Mouse (Mus musculus) liver, adult 2 months (tissue): Measurements from ENCODE around the gene Cped1. TPM values are rescaled to one million over a fixed set of nuclear protein-coding genes. Genes with fewer than 3 reads are reported as not detected.
A peak's percentile ranks its signal among the peaks of the same experiment; 100 is the strongest.

Source experiments
- DNase-seq: peaks from one replicate; pipeline ENCODE4 v3.0.0-alpha.2; 2011; ENCODE audit warnings: low read depth, low spot score; ENCODE audit errors: extremely low read depth
- H3K27ac ChIP-seq: fragments of 200-500 bp; replicated peaks from 2 replicates; pipeline ENCODE4 v1.5.1; 2012; ENCODE audit warnings: low read depth, mild to moderate bottlenecking, control low read depth, inconsistent platforms, low read length; ENCODE audit not compliant: insufficient read depth
- H3K27me3 ChIP-seq: fragments of 200-500 bp; 2 replicates; pipeline ENCODE4 v1.6.1; 2012; ENCODE audit warnings: mild to moderate bottlenecking, moderate library complexity, low read length, inconsistent platforms; ENCODE audit not compliant: control insufficient read depth, insufficient read depth
- H3K36me3 ChIP-seq: fragments of 200-500 bp; 2 replicates; pipeline ENCODE4 v1.6.1; 2012; ENCODE audit warnings: low read length, inconsistent platforms; ENCODE audit not compliant: control insufficient read depth, insufficient read depth
- H3K4me1 ChIP-seq: fragments of 200-500 bp; 2 replicates; pipeline ENCODE4 v1.6.1; 2011; ENCODE audit warnings: low read length; ENCODE audit not compliant: control insufficient read depth, insufficient read depth
- H3K4me3 ChIP-seq: fragments of 200-500 bp; 2 replicates; pipeline ENCODE4 v1.5.1; 2011; ENCODE audit warnings: low read depth, mild to moderate bottlenecking, control low read depth, low read length, moderate library complexity; ENCODE audit not compliant: insufficient read depth
- H3K79me2 ChIP-seq: fragments of 200-500 bp; 2 replicates; pipeline ENCODE4 v1.6.1; 2012; ENCODE audit warnings: inconsistent platforms, mild to moderate bottlenecking, low read length, moderate library complexity; ENCODE audit not compliant: control insufficient read depth, insufficient read depth
- H3K9ac ChIP-seq: fragments of 200-500 bp; 2 replicates; pipeline ENCODE4 v1.6.1; 2012; ENCODE audit warnings: low read depth, mild to moderate bottlenecking, control low read depth, inconsistent platforms, low read length
- CTCF ChIP-seq: fragments of 200-500 bp; IDR thresholded peaks from 2 replicates; pipeline ENCODE4 v1.5.1; 2011; ENCODE audit warnings: low read depth, low read length, control low read depth
- POLR2A ChIP-seq: fragments of 200-500 bp; IDR thresholded peaks from 2 replicates; pipeline ENCODE4 v1.6.1; 2011; ENCODE audit warnings: low read length, control low read depth; ENCODE audit not compliant: insufficient read depth; ENCODE audit errors: extremely low read depth
- WGBS: fragments of 180-500 bp; shearing (Covaris S2); methylation state at CpG from one replicate; pipeline ENCODE4 v1.1.7; 2018; 5-methylcytosine and 5-hydroxymethylcytosine counted together
- polyA plus RNA-seq: library from polyadenylated mRNA; depleted of rRNA; stranded (reverse); fragments of >200 nt; gene quantifications from 2 replicates; pipeline ENCODE4 v1.2.3, GENCODE M21; 2012
- total RNA-seq: library from RNA; depleted of rRNA; stranded (reverse); fragments of >200 nt; gene quantifications from 2 replicates; pipeline ENCODE4 v1.2.3, GENCODE M21; 2014

The Cped1 gene
- total and polyA plus RNA-seq, 2 experiments = 6.0 to 63.6 TPM

DNA sequence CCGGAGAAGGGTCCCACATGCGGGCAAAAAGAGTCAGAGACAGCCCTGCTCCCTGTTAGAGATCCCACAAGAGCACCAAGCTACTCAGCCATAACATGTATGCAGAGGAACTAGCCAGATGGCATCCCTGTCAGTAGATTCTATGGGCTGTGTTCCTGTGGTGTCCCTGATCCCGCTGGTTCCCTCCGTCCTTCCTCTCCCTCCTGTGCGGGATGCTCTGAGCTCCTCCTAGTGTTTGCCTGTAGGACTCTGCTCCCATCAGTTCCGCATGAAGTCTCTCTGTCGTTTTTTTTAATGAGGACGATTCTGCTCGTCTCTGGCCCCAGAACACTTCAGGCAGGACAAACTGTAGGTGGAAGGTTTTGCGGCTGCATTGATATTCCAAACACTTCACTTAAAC, 151.1 kb downstream of the Cped1 start:
- no peaks in the 10 kb centered on the region for H3K4me1 ChIP-seq
- no peaks in the 10 kb centered on the region for H3K27me3 ChIP-seq
- H3K79me2 ChIP-seq = no peaks in the 10 kb centered on the region
- H3K4me3 ChIP-seq = no peak overlapping the region
- 80% methylated on average over 10 of the region's 10 CpGs for WGBS
- peaks cover 40% of the 10 kb centered on the region for H3K36me3 ChIP-seq
- TF ChIP-seq POLR2A = no peak
- TF ChIP-seq CTCF = no peak
- no peak overlapping the region for H3K9ac ChIP-seq
- no peak overlapping the region for H3K27ac ChIP-seq
- DNase-seq = no peak

GRCm38 (mm10) chr6:22140786-22141185, 155.1 kb downstream of the Cped1 start:
- peaks cover 29% of the 10 kb centered on the region for H3K36me3 ChIP-seq
- H3K79me2 ChIP-seq = no peaks in the 10 kb centered on the region
- no peak overlapping the region for H3K27ac ChIP-seq
- H3K9ac ChIP-seq = no peak overlapping the region
- DNase-seq = no peak
- no peaks in the 10 kb centered on the region for H3K27me3 ChIP-seq
- no peaks in the 10 kb centered on the region for H3K4me1 ChIP-seq
- H3K4me3 ChIP-seq = no peak overlapping the region
- WGBS = 79% methylated on average over 8 of the region's 8 CpGs
- TF ChIP-seq POLR2A = no peak
- TF ChIP-seq CTCF = no peak

DNA sequence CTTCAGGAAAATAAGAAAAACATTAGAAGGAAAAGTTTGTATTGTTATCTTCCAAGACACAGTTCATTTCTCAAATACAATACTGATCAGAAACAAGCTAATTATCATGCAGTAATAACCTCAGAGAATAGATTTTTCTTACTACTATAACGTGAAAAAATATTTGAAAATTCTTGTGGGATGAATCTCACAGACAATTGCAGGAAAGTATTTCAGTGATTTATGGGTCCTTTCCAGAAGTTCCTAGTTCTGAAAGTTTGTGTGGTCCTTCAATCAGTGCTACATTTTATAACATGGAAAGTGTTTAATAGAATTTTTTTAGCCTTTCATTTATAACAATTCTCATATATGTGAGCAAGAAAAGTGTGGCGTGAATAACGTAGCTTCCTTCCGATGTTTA, 161.5 kb downstream of the Cped1 start:
- no peak for DNase-seq
- H3K27me3 ChIP-seq = no peaks in the 10 kb centered on the region
- no peak overlapping the region for H3K27ac ChIP-seq
- WGBS = 93% methylated on average over 4 of the region's 4 CpGs
- no peak for TF ChIP-seq CTCF
- no peak for TF ChIP-seq POLR2A
- H3K4me3 ChIP-seq = no peak overlapping the region
- H3K36me3 ChIP-seq = peaks cover 32% of the 10 kb centered on the region
- no peak overlapping the region for H3K9ac ChIP-seq
- no peaks in the 10 kb centered on the region for H3K79me2 ChIP-seq
- H3K4me1 ChIP-seq = no peaks in the 10 kb centered on the region

GRCm38 (mm10) chr6:22148511-22148910, 162.8 kb downstream of the Cped1 start:
- DNase-seq = peak; percentile 77
- Histone ChIP-seq H3K9ac (no peak overlapping the region), H3K4me3 (no peak overlapping the region), H3K27me3 (no peaks in the 10 kb centered on the region), H3K79me2 (no peaks in the 10 kb centered on the region), H3K36me3 (peaks cover 39% of the 10 kb centered on the region), H3K27ac (no peak overlapping the region), H3K4me1 (no peaks in the 10 kb centered on the region)
- WGBS = 77% methylated on average over 2 of the region's 2 CpGs
- TF ChIP-seq POLR2A = no peak
- TF ChIP-seq CTCF = no peak

DNA sequence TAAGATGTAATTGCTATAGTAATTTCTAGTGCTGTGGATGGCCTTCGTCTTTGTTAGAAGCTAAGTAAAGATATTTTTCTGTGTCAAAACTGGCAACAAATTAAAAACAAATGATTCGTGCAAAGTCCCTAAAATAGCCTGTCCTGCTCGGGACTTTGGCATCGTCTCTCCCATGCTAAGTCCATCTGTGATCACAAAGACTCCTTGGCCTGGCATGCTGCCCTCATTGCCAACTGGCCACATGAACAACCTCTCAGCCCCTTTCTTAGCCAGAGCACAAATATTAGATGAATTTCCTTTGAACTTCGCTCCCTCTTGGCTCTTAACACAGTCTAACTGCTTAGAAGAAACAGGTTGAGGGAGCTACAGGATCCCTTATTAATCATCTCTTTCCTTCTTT, 171.7 kb downstream of the Cped1 start:
- TF ChIP-seq POLR2A = no peak
- TF ChIP-seq CTCF = no peak
- Histone ChIP-seq H3K27ac (no peak overlapping the region), H3K4me3 (no peak overlapping the region), H3K79me2 (peaks cover 2% of the 10 kb centered on the region; the same call in 1 of the 2 replicates), H3K27me3 (no peaks in the 10 kb centered on the region), H3K4me1 (peaks cover 4% of the 10 kb centered on the region; the same call in 1 of the 2 replicates), H3K9ac (no peak overlapping the region), H3K36me3 (peaks cover 21% of the 10 kb centered on the region)
- peak; percentile 76 for DNase-seq
- WGBS = 29% methylated on average over 5 of the region's 5 CpGs

DNA sequence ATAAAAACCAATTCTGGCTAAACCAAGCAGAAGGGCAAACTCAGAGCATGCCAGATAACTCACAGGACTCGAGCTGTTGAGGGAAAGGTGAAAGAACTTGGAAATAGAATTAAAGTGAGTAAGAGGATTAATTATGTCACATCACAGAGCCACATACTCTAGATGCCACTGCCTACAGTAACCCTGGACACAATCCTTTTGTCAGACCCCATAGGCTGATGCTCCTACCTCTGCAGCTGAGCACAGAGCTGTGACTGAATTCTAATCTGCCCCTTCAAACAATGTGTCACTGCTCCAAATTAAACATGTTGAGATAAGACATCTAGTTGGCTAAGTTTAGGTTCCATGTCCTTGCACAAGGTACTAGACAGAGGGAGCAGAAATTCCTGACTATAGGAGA, 176.2 kb downstream of the Cped1 start:
- no peak for DNase-seq
- H3K36me3 ChIP-seq = peaks cover 25% of the 10 kb centered on the region
- no peaks in the 10 kb centered on the region for H3K27me3 ChIP-seq
- no peak overlapping the region for H3K9ac ChIP-seq
- TF ChIP-seq CTCF (no peak), POLR2A (no peak)
- H3K79me2 ChIP-seq = no peaks in the 10 kb centered on the region; the same call in 1 of the 2 replicates
- H3K4me1 ChIP-seq = peaks cover 2% of the 10 kb centered on the region; the same call in 1 of the 2 replicates
- 40% methylated on average over 1 of the region's 1 CpGs for WGBS
- H3K27ac ChIP-seq = no peak overlapping the region
- no peak overlapping the region for H3K4me3 ChIP-seq
